Mouse (Mus musculus) neural tube, embryonic 12.5 days (tissue): ENCODE measurements at regions not wholly inside any gene's neighbourhood (a gene's known extent, or its start where the extent isn't known, plus 50 kb on each side); places are given as distances from the start of the nearest gene placed in this dataset.

ENCODE experiments used
- ATAC-seq: fragments of 200-750 bp; cut with Nextera tagmentation; 2 replicates; pipeline ENCODE4 v1.8.0; 2017; ENCODE audit warnings: low read depth, mild to moderate bottlenecking, moderate TSS enrichment, moderate library complexity; ENCODE audit not compliant: low FRiP score
- H3K27ac ChIP-seq: fragments of 300-500 bp; sonication (generic); 2 replicates; pipeline ENCODE4 v1.5.1; 2016
- H3K27me3 ChIP-seq: fragments of 300-500 bp; sonication (generic); replicated peaks from 2 replicates; pipeline ENCODE4 v1.6.1; 2016; ENCODE audit warnings: mild to moderate bottlenecking
- H3K36me3 ChIP-seq: fragments of 300-500 bp; sonication (generic); 2 replicates; pipeline ENCODE4 v1.6.1; 2016; ENCODE audit warnings: mild to moderate bottlenecking
- H3K4me1 ChIP-seq: fragments of 300-500 bp; sonication (generic); 2 replicates; pipeline ENCODE4 v1.6.1; 2016
- H3K4me2 ChIP-seq: fragments of 300-500 bp; sonication (generic); replicated peaks from 2 replicates; pipeline ENCODE4 v1.6.1; 2016; ENCODE audit warnings: mild to moderate bottlenecking
- H3K4me3 ChIP-seq: fragments of 300-500 bp; sonication (generic); 2 replicates; pipeline ENCODE4 v1.5.1; 2016
- H3K9ac ChIP-seq: fragments of 300-500 bp; sonication (generic); 2 replicates; pipeline ENCODE4 v1.6.1; 2016; ENCODE audit warnings: mild to moderate bottlenecking
- H3K9me3 ChIP-seq: fragments of 300-500 bp; sonication (generic); 2 replicates; pipeline ENCODE4 v1.6.1; 2016; ENCODE audit warnings: mild to moderate bottlenecking
- WGBS: fragments of 180-500 bp; shearing (Covaris S2); methylation state at CpG from one replicate; pipeline ENCODE4 v1.1.7; 2016; 5-methylcytosine and 5-hydroxymethylcytosine counted together

DNA sequence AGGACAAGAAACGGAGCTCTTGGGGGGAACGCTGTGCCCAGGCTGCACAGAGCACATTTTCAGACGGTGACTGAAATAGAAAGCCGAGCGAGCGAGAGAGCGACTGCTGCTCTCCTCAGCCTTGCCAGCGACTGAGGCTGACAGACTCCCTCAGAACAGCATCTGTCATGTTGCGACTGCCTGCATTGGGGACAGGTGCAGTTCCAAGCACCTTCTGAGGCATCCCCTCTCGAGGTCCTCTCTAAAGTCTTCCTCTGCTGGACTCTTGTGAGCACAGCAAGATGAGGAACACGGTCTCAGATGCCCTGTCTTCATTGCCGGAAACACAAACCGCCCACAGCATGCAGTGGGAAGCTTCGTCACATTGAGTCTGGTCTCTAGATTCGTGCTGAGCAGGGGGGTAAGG lies 372.7 kb downstream of the Agtpbp1 start:
- Histone ChIP-seq H3K4me1 (no peaks in the 10 kb centered on the region), H3K27ac (no peak overlapping the region), H3K4me2 (no peak overlapping the region), H3K27me3 (no peaks in the 10 kb centered on the region), H3K4me3 (no peak overlapping the region), H3K9me3 (no peaks in the 10 kb centered on the region), H3K36me3 (no peaks in the 10 kb centered on the region), H3K9ac (no peak overlapping the region)
- 85% methylated on average over 15 of the region's 15 CpGs for WGBS
- no peak for ATAC-seq

DNA sequence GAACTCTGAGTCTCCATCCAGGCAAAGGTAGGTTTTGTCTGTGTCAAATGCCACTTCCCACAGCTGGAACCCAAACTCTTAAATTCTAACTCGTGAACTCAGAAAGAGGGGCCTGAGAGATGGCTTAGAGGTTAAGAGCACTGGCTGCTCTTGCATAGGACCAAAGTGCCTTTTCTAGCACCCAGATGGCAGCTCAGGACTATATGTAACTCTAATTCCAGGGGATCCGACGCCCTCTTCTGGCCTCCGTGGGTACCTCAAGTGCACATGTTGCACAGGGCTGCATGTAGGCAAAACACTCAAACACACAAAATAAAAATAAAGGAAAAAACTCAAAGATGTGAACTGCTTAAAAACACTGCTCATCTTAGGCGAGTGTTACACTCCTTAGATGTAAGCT lies 374.2 kb downstream of the Agtpbp1 start:
- no peak for ATAC-seq
- H3K27ac ChIP-seq: no peak overlapping the region
- 66% methylated on average over 5 of the region's 5 CpGs for WGBS

DNA sequence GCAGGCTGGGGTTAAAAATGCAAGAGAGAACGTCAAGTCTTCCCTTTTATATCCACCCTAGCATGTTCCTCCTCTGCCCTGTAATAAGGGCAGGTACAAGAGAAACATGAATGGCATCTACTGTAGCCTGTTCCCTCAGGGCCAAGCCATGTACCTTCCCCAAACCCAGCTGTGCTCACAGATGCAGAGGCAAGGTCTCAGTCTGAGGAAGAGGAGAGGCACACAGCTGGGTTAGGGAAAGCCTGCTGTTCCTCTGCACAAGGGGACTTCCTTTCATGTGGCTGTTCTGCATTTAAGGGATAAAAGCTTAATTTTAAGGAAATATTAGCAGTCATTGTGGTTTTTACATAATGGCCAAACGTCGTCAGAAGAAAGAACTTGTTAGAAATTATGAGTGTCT lies 378.8 kb downstream of the Agtpbp1 start:
- WGBS: 89% methylated on average over 3 of the region's 3 CpGs
- Histone ChIP-seq H3K27ac (no peak overlapping the region), H3K4me3 (no peak overlapping the region)

More for the DNA sequence above, 374.2 kb downstream of the Agtpbp1 start:
- H3K4me1 ChIP-seq: no peaks in the 10 kb centered on the region
- no peak overlapping the region for H3K9ac ChIP-seq
- no peaks in the 10 kb centered on the region for H3K27me3 ChIP-seq
- H3K9me3 ChIP-seq: no peaks in the 10 kb centered on the region
- H3K4me2 ChIP-seq: no peak overlapping the region
- no peaks in the 10 kb centered on the region for H3K36me3 ChIP-seq
- H3K4me3 ChIP-seq: no peak overlapping the region

DNA sequence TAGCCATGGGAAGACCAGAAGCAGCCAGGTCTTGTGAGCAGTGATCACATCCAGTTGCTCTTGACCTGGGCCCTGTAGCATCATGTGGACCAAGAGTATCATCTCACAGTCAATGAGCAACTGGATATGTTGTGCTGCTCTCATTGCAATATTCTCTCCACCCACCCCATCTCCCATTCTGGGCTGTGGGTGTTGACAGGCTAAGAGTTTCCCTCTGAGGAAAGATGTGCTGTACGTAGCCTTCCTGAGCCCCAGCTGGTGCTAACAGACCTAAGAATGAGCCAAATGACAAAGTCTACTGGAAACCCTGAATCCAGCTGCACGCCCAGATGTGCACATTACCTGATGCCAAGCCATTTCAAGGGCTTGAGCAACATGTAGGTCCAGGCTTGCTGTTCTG lies 380.5 kb downstream of the Agtpbp1 start:
- Histone ChIP-seq H3K36me3 (no peaks in the 10 kb centered on the region), H3K4me3 (no peak overlapping the region), H3K4me2 (no peak overlapping the region), H3K4me1 (no peaks in the 10 kb centered on the region), H3K9ac (no peak overlapping the region), H3K9me3 (no peaks in the 10 kb centered on the region), H3K27me3 (no peaks in the 10 kb centered on the region), H3K27ac (no peak overlapping the region)
- no peak for ATAC-seq
- 88% methylated on average over 2 of the region's 2 CpGs for WGBS

More for the DNA sequence above, 378.8 kb downstream of the Agtpbp1 start:
- ATAC-seq: no peak
- H3K4me1 ChIP-seq: no peaks in the 10 kb centered on the region
- H3K4me2 ChIP-seq: no peak overlapping the region
- no peaks in the 10 kb centered on the region for H3K27me3 ChIP-seq
- H3K9me3 ChIP-seq: no peaks in the 10 kb centered on the region
- H3K36me3 ChIP-seq: no peaks in the 10 kb centered on the region
- no peak overlapping the region for H3K9ac ChIP-seq

DNA sequence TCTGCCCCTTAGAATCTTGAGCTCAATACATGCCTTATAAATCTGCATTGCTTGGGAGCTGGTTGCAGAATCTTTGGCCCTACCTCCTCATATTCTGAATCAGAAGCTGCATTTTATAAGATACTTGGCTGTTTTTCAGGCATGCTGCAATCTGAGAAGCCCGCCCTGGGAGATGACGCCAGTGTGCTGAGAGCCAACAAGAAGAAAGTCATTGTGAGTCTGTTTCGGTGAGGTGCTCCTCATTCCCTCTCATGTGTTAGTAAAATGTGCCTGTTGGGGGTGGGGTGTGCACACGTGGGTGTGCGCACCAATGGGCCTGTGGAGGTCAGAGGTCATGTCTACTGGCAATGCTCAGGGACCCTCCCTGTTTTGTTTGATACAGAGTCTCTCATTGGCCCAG lies 388.7 kb downstream of the Agtpbp1 start:
- no peak overlapping the region for H3K27ac ChIP-seq
- WGBS: 79% methylated on average over 5 of the region's 5 CpGs
- ATAC-seq: no peak

DNA sequence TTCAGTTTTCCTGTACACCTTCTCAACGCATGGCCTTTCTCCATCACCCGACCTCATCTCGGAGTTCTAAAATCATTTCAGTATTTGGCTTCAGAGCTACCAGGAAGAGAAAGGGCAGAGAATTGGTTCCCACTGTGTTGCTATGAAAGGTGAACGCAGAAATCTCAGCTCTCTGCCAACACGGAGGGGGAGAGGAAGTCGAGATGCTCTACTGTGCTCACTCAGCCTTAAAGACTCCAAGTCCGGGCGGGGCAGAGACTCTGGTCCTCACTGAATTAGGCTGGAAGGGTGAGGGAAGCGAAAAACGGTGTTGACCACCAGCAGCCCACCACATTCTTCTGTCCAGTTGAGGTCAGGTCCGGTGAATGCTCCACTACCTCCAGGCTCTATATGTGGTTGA lies 382.1 kb downstream of the Ntrk2 start:
- no peaks in the 10 kb centered on the region for H3K27me3 ChIP-seq
- no peak overlapping the region for H3K4me2 ChIP-seq
- H3K9me3 ChIP-seq: no peaks in the 10 kb centered on the region
- H3K9ac ChIP-seq: no peak overlapping the region
- H3K36me3 ChIP-seq: no peaks in the 10 kb centered on the region
- no peak overlapping the region for H3K4me3 ChIP-seq
- WGBS: 91% methylated on average over 11 of the region's 11 CpGs
- ATAC-seq: no peak
- H3K27ac ChIP-seq: no peak overlapping the region
- no peaks in the 10 kb centered on the region for H3K4me1 ChIP-seq

More for the DNA sequence above, 388.7 kb downstream of the Agtpbp1 start:
- no peaks in the 10 kb centered on the region for H3K4me1 ChIP-seq
- no peaks in the 10 kb centered on the region for H3K9me3 ChIP-seq
- H3K27me3 ChIP-seq: no peaks in the 10 kb centered on the region
- no peaks in the 10 kb centered on the region for H3K36me3 ChIP-seq
- H3K4me2 ChIP-seq: no peak overlapping the region
- H3K9ac ChIP-seq: no peak overlapping the region
- H3K4me3 ChIP-seq: no peak overlapping the region
